Mouse (Mus musculus): ENCODE results near the gene Podn. TPM values are rescaled to one million over a fixed set of nuclear protein-coding genes. Genes with fewer than 3 reads are reported as not detected.

Podn gene
- polyA plus RNA-seq, 2 experiments, result 0.25 to 0.66 TPM

GRCm38 (mm10) chr4:108033041-108033764 is 63.0 kb downstream of the Podn start:
- peaks cover 41% of the 10 kb centered on the region for H3K27me3 ChIP-seq (ENCODE audit: control insufficient read depth, insufficient read depth, low read length)
- H3K27ac ChIP-seq, result no peak overlapping the region
- H3K4me1 ChIP-seq (replicated peaks; ENCODE audit: control insufficient read depth in 2 of 2, insufficient read depth in 2 of 2, low read length in 1 of 2), result no peaks in the 10 kb centered on the region
- H3K9me3 ChIP-seq (ENCODE audit: control insufficient read depth, low read length), result no peaks in the 10 kb centered on the region
- H3K4me3 ChIP-seq (ENCODE audit: insufficient read depth in 1 of 2, low read depth in 2 of 2, low read length in 2 of 2), result no peak overlapping the region
- no peaks in the 10 kb centered on the region for H3K36me3 ChIP-seq (replicated peaks; ENCODE audit: control insufficient read depth, insufficient read depth, low read depth)
- DNase-seq (ENCODE audit: low read depth in 3 of 3, low spot score in 3 of 3), result no peak
- H3K4me2 ChIP-seq (ENCODE audit: low read depth), result no peak overlapping the region
- no peak overlapping the region for H3K9ac ChIP-seq (replicated peaks)
- no peak for TF ChIP-seq EP300 (IDR thresholded peaks at IDR 0.05; ENCODE audit: low read depth)
- TF ChIP-seq CTCF (IDR thresholded peaks at IDR 0.05; ENCODE audit: low read depth), result no peak
- ATAC-seq (ENCODE audit: insufficient read depth), result no peak
- WGBS (ENCODE audit: insufficient replicate concordance), result 58% methylated on average over 8 of the region's 8 CpGs

GRCm38 (mm10) chr4:108032352-108032849 is 63.8 kb downstream of the Podn start:
- Histone ChIP-seq H3K36me3 (replicated peaks; ENCODE audit: control insufficient read depth, insufficient read depth, low read depth) (no peaks in the 10 kb centered on the region), H3K9ac (replicated peaks) (no peak overlapping the region), H3K27me3 (ENCODE audit: control insufficient read depth, insufficient read depth, low read length) (peaks cover 41% of the 10 kb centered on the region), H3K4me2 (ENCODE audit: low read depth) (peak overlapping the region; percentile 62; the same call in 1 of the 2 replicates), H3K4me1 (replicated peaks; ENCODE audit: control insufficient read depth in 2 of 2, insufficient read depth in 2 of 2, low read length in 1 of 2) (peaks cover 0 to under 1% of the 10 kb centered on the region in 2 experiments; a peak in 2 of 4 replicates), H3K27ac (no peak overlapping the region), H3K4me3 (ENCODE audit: insufficient read depth in 1 of 2, low read depth in 2 of 2, low read length in 2 of 2) (no peak overlapping the region), H3K9me3 (ENCODE audit: control insufficient read depth, low read length) (no peaks in the 10 kb centered on the region)
- TF ChIP-seq EP300 (IDR thresholded peaks at IDR 0.05; ENCODE audit: low read depth), result no peak
- TF ChIP-seq CTCF (IDR thresholded peaks at IDR 0.05; ENCODE audit: low read depth), result no peak
- 43% methylated on average over 11 of the region's 11 CpGs for WGBS (ENCODE audit: insufficient replicate concordance)
- ATAC-seq (ENCODE audit: insufficient read depth) (no peak), DNase-seq (ENCODE audit: low read depth in 3 of 3, low spot score in 3 of 3) (no peak)

- Histone ChIP-seq H3K36me3 (replicated peaks; ENCODE audit: control insufficient read depth, insufficient read depth, low read depth) (no peaks in the 10 kb centered on the region), H3K4me2 (ENCODE audit: low read depth) (peak overlapping the region; percentile 62), H3K27me3 (ENCODE audit: control insufficient read depth, insufficient read depth, low read length) (peaks cover 41% of the 10 kb centered on the region), H3K4me1 (replicated peaks; ENCODE audit: control insufficient read depth in 2 of 2, insufficient read depth in 2 of 2, low read length in 1 of 2) (peaks cover 0 to 7% of the 10 kb centered on the region in 2 experiments; a peak in 2 of 4 replicates), H3K4me3 (ENCODE audit: insufficient read depth in 1 of 2, low read depth in 2 of 2, low read length in 2 of 2) (peak overlapping the region; percentile 20 to 43), H3K9ac (replicated peaks) (no peak overlapping the region), H3K27ac (no peak overlapping the region), H3K9me3 (ENCODE audit: control insufficient read depth, low read length) (no peaks in the 10 kb centered on the region)
- TF ChIP-seq EP300 (IDR thresholded peaks at IDR 0.05; ENCODE audit: low read depth) (no peak), CTCF (IDR thresholded peaks at IDR 0.05; ENCODE audit: low read depth) (no peak)
- DNase-seq (ENCODE audit: low read depth in 3 of 3, low spot score in 3 of 3) (no peak), ATAC-seq (ENCODE audit: insufficient read depth) (no peak)
- WGBS (ENCODE audit: insufficient replicate concordance), result under 1% methylated on average over 81 of the region's 86 CpGs
These were observed 64.5 kb downstream of the Podn start for GRCm38 (mm10) chr4:108031502-108032351.

- H3K4me2 ChIP-seq (ENCODE audit: low read depth), result peak overlapping the region; percentile 62
- TF ChIP-seq EP300 (IDR thresholded peaks at IDR 0.05; ENCODE audit: low read depth) (no peak), CTCF (IDR thresholded peaks at IDR 0.05; ENCODE audit: low read depth) (no peak)
- H3K27ac ChIP-seq, result no peak overlapping the region
- ATAC-seq (ENCODE audit: insufficient read depth), result no peak
- H3K9ac ChIP-seq (replicated peaks), result no peak overlapping the region
- H3K36me3 ChIP-seq (replicated peaks; ENCODE audit: control insufficient read depth, insufficient read depth, low read depth), result no peaks in the 10 kb centered on the region
- DNase-seq (ENCODE audit: low read depth in 3 of 3, low spot score in 3 of 3), result no peak
- peaks cover 4 to 14% of the 10 kb centered on the region in 2 experiments for H3K4me1 ChIP-seq (replicated peaks; ENCODE audit: control insufficient read depth in 2 of 2, insufficient read depth in 2 of 2, low read length in 1 of 2)
- H3K27me3 ChIP-seq (ENCODE audit: control insufficient read depth, insufficient read depth, low read length), result peaks cover 41% of the 10 kb centered on the region
- WGBS (ENCODE audit: insufficient replicate concordance), result 6% methylated on average over 22 of the region's 22 CpGs
- no peaks in the 10 kb centered on the region for H3K9me3 ChIP-seq (ENCODE audit: control insufficient read depth, low read length)
- peak overlapping the region in 1 of 2 experiments; percentile 43; a peak in 3 of 4 replicates for H3K4me3 ChIP-seq (ENCODE audit: insufficient read depth in 1 of 2, low read depth in 2 of 2, low read length in 2 of 2)
These were observed 65.2 kb downstream of the Podn start for GRCm38 (mm10) chr4:108030888-108031501.

Data from liver, embryonic 14.5 days (tissue).